Mouse (Mus musculus): ENCODE data around the gene Epp13. TPM values are rescaled to one million over a fixed set of nuclear protein-coding genes. Genes with fewer than 3 reads are reported as not detected.
"Not testable (repeated sequence)": the region's sequence is repeated elsewhere in the genome, so short reads cannot be mapped to it uniquely, and the experiment has no call there.

Epp13 gene
- polyA plus RNA-seq (2012; ENCODE audit: insufficient read depth, insufficient read length, missing spikeins): not detected in 2 replicates

- Histone ChIP-seq H3K27ac (ENCODE audit: insufficient read depth, low read depth, low read length) (no peak within 1 kb of the TSS), H3K4me1 (ENCODE audit: control insufficient read depth, insufficient read depth, low read length) (no peaks in the 10 kb centered on the region), H3K4me3 (ENCODE audit: insufficient read depth, low read length) (no peak within 1 kb of the TSS)
- TF ChIP-seq POLR2A (IDR thresholded peaks at IDR 0.05; ENCODE audit: borderline replicate concordance, low read depth, low read length) (no peak), CTCF (IDR thresholded peaks at IDR 0.05; ENCODE audit: low read depth, low read length) (no peak)
These were observed at the start of gene Epp13 for GRCm38 (mm10) chr7:6252410-6252809. Gene Epp13 (plus strand): TSS chr7:6252710.

DNA sequence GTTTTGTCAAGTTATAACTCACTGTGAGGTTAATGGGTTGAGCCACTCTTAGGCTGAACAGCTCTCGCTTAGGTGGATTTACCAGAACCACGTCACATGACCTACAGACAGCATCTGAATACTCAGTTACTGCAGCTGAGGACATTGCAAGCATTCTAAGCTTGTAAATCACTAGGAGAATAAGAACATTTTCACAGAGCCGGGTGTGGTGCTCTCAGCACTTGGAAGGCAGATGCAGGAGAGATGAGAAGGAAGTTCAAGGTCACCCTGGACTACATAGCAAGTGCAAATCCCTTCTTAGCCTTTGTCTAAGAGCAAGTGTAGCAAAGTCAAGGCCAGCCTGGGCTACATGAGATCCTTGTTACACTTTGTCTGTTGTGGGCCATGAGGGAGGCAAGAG, 48.3 kb upstream of the Epp13 start:
- no peak overlapping the region for H3K27ac ChIP-seq (ENCODE audit: insufficient read depth, low read depth, low read length)
- TF ChIP-seq CTCF (IDR thresholded peaks at IDR 0.05; ENCODE audit: low read depth, low read length): no peak
- H3K4me3 ChIP-seq (ENCODE audit: insufficient read depth, low read length): no peak overlapping the region
- no peaks in the 10 kb centered on the region for H3K4me1 ChIP-seq (ENCODE audit: control insufficient read depth, insufficient read depth, low read length)

DNA sequence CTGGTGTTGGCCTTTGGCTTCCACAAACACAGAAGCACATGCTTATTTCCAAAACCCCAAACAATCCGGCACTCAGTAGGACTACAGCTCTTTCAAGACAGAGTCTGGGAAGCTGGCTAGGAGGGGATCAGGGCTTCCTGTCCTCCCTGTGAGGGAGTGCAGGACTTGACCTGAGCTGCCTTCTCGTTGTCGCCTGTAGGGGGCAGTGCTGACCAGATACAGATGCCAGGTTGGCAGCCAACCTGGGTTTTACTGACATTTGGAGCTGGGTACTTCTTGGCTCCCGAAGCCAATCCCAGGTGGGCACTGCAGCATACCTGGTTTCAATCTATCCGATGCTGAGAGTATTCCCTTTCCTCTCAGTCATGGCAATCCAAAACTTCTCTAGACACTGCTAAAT, 39.4 kb upstream of the Epp13 start:
- no peak overlapping the region for H3K27ac ChIP-seq (ENCODE audit: insufficient read depth, low read depth, low read length)
- TF ChIP-seq CTCF (IDR thresholded peaks at IDR 0.05; ENCODE audit: low read depth, low read length) (peak; percentile 43), POLR2A (IDR thresholded peaks at IDR 0.05; ENCODE audit: borderline replicate concordance, low read depth, low read length) (no peak)
- H3K4me3 ChIP-seq (ENCODE audit: insufficient read depth, low read length): no peak overlapping the region
- no peaks in the 10 kb centered on the region for H3K4me1 ChIP-seq (ENCODE audit: control insufficient read depth, insufficient read depth, low read length)

DNA sequence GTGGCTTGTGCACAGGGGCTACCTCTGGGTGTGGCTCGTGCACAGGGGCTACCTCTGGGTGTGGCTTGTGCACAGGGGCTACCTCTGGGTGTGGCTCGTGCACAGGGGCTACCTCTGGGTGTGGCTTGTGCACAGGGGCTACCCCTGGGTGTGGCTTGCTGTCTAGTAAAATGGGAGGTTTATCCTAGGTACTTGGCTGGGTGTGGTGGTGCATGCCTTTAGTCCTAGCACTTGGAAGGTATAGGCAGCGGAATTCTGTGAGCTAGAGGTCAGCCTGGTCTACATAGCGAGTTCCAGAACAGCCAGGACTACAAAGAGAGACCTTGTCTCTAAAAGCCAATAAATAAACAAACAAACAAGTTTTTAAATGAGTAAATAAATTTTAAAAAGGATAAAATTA, 37.8 kb upstream of the Epp13 start:
- not testable (repeated sequence) for H3K27ac ChIP-seq (ENCODE audit: insufficient read depth, low read depth, low read length); H3K4me1 ChIP-seq (ENCODE audit: control insufficient read depth, insufficient read depth, low read length); H3K4me3 ChIP-seq (ENCODE audit: insufficient read depth, low read length)

GRCm38 (mm10) chr7:6220147-6220546, 32.4 kb upstream of the Epp13 start:
- TF ChIP-seq CTCF (IDR thresholded peaks at IDR 0.05; ENCODE audit: low read depth, low read length) (no peak), POLR2A (IDR thresholded peaks at IDR 0.05; ENCODE audit: borderline replicate concordance, low read depth, low read length) (no peak)
- Histone ChIP-seq H3K4me1 (ENCODE audit: control insufficient read depth, insufficient read depth, low read length) (no peaks in the 10 kb centered on the region), H3K4me3 (ENCODE audit: insufficient read depth, low read length) (no peak overlapping the region), H3K27ac (ENCODE audit: insufficient read depth, low read depth, low read length) (no peak overlapping the region)

DNA sequence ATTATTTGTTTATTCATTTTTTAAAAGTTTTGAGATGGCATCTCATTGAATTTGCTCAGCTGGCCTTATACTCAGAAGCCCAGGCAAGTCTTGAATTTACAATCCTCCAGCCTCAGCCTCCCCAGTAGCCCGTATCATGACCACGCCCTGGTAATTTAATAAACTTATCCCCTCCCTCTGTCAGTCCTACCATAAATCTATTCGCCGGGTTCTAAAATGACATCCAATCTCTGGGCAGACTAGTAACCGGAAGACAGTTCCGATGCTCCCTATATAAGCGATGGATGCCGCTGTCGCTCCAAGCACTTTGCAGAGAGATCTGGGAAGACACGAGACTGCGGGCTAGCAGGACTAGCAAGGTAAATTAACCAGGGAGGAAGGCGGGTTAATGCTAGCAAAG, 30.5 kb upstream of the Epp13 start, which contains the start of gene Zscan5b:
Zscan5b (plus strand) TSS at position 301 of the 400 bp plus-strand sequence.
- no peaks in the 10 kb centered on the region for H3K4me1 ChIP-seq (ENCODE audit: control insufficient read depth, insufficient read depth, low read length)
- no peak within 1 kb of the TSS for H3K27ac ChIP-seq (ENCODE audit: insufficient read depth, low read depth, low read length)
- TF ChIP-seq CTCF (IDR thresholded peaks at IDR 0.05; ENCODE audit: low read depth, low read length): no peak
- TF ChIP-seq POLR2A (IDR thresholded peaks at IDR 0.05; ENCODE audit: borderline replicate concordance, low read depth, low read length): no peak
- H3K4me3 ChIP-seq (ENCODE audit: insufficient read depth, low read length): no peak within 1 kb of the TSS

DNA sequence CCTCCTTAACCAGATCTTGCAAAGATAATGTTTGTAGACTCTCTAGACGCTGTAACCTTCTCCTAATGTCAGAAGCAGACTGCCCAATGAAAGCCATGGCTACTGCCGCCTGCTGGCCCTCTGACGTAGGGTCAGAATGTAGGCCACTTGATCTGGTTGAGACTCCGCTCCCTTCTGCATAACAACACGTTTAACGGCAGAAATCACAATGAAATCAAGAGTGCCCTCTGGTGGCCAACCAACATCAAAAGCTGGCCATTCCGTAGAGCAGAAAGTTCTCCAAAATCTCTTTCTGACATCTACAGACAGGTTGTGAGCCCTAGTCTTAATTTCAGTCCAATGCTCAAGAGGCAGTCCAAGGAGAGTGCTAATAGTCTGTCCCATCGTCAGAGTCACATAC, 24.0 kb upstream of the Epp13 start:
- not testable (repeated sequence) for H3K4me3 ChIP-seq (ENCODE audit: insufficient read depth, low read length); H3K4me1 ChIP-seq (ENCODE audit: control insufficient read depth, insufficient read depth, low read length); H3K27ac ChIP-seq (ENCODE audit: insufficient read depth, low read depth, low read length)

- Histone ChIP-seq H3K4me3 (ENCODE audit: insufficient read depth, low read length) (no peak overlapping the region), H3K27ac (ENCODE audit: insufficient read depth, low read depth, low read length) (no peak overlapping the region), H3K4me1 (ENCODE audit: control insufficient read depth, insufficient read depth, low read length) (no peaks in the 10 kb centered on the region)
- TF ChIP-seq CTCF (IDR thresholded peaks at IDR 0.05; ENCODE audit: low read depth, low read length) (no peak), POLR2A (IDR thresholded peaks at IDR 0.05; ENCODE audit: borderline replicate concordance, low read depth, low read length) (no peak)
These were observed 12.7 kb upstream of the Epp13 start for GRCm38 (mm10) chr7:6239787-6240186.

DNA sequence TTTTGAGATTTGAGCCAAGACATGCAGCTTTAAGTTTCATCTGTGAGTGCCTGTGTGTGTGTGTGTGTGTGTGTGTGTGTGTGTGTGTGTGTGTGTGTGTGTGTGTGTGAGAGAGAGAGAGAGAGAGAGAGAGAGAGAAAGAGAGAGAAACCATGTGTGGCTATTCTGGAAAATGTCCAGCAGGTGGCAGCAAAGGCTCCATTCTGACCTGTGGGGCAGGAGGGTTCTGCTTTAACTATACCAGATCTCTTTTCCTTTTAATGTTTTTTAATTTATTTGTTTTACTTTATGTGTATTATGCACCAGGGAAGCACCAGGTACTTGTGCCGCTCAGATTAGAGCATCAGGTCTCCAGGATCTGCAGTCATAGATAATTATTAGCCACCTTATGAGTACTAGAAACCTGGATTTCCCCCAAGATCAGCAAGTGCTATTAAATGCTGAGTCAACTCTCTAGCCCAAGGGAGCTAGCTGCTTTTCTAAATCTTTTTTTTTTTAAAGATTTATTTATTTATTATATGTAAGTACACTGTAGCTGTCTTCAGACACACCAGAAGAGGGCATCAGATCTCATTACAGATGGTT, 11.6 kb upstream of the Epp13 start:
- TF ChIP-seq CTCF (IDR thresholded peaks at IDR 0.05; ENCODE audit: low read depth, low read length): 0 out of 2 replicates have a peak, but pooled peaks have one; percentile 33
- H3K4me3 ChIP-seq (ENCODE audit: insufficient read depth, low read length); H3K4me1 ChIP-seq (ENCODE audit: control insufficient read depth, insufficient read depth, low read length); H3K27ac ChIP-seq (ENCODE audit: insufficient read depth, low read depth, low read length): not testable (repeated sequence)

- H3K4me1 ChIP-seq (ENCODE audit: control insufficient read depth, insufficient read depth, low read length): no peaks in the 10 kb centered on the region
- TF ChIP-seq CTCF (IDR thresholded peaks at IDR 0.05; ENCODE audit: low read depth, low read length) (no peak), POLR2A (IDR thresholded peaks at IDR 0.05; ENCODE audit: borderline replicate concordance, low read depth, low read length) (no peak)
- H3K27ac ChIP-seq (ENCODE audit: insufficient read depth, low read depth, low read length): no peak overlapping the region
- H3K4me3 ChIP-seq (ENCODE audit: insufficient read depth, low read length): no peak overlapping the region
These were observed 7.9 kb upstream of the Epp13 start for GRCm38 (mm10) chr7:6244361-6245292.
